Mouse (Mus musculus): ENCODE measurements around the gene Frmd4a.

The Frmd4a gene

GRCm38 (mm10) chr2:4575163-4575562, 557.6 kb downstream of the Frmd4a start:
- CTCF ChIA-PET: interaction anchor here in 1 of 4 experiments (0.5 kb wide), 1 partner anchor 76 kb away, joined by 4 read pairs; no protein-coding TSS in a partner anchor

GRCm38 (mm10) chr2:4575975-4576374, 558.5 kb downstream of the Frmd4a start:
- CTCF ChIA-PET: no interaction called here

More at GRCm38 (mm10) chr2:4575163-4575562, 557.6 kb downstream of the Frmd4a start:
- POLR2A ChIA-PET: interaction anchor here in 3 of 4 experiments (0.7 to 10.1 kb wide), 27 partner anchors 11 to 92 kb away, joined by 3 to 173 read pairs (median 6); partner anchors contain the start of gene Prpf18 (in 1 of the 3)

GRCm38 (mm10) chr2:4578291-4578690, 560.8 kb downstream of the Frmd4a start:
- CTCF ChIA-PET: no interaction called here

More at GRCm38 (mm10) chr2:4575975-4576374, 558.5 kb downstream of the Frmd4a start:
- POLR2A ChIA-PET: interaction anchor here in 3 of 4 experiments (0.7 to 10.1 kb wide), 18 partner anchors 10 to 37 kb away, joined by 3 to 173 read pairs (median 12); no protein-coding TSS in a partner anchor

GRCm38 (mm10) chr2:4579357-4580068, 562.0 kb downstream of the Frmd4a start:
- ChIA-PET POLR2A (interaction anchor here in 2 of 4 experiments (0.5 to 1.6 kb wide), 13 partner anchors 8 to 249 kb away, joined by 3 to 6 read pairs (median 3); no protein-coding TSS in a partner anchor), CTCF (interaction anchor here in 2 of 4 experiments (0.6 kb wide), 2 partner anchors 103 to 285 kb away, joined by 3 to 4 read pairs; no protein-coding TSS in a partner anchor)

More at GRCm38 (mm10) chr2:4578291-4578690, 560.8 kb downstream of the Frmd4a start:
- POLR2A ChIA-PET: interaction anchor here in 1 of 4 experiments (5.3 kb wide), 1 partner anchor 15 kb away, joined by 46 read pairs; no protein-coding TSS in a partner anchor

- CTCF ChIA-PET: no interaction called here
- POLR2A ChIA-PET: interaction anchor here in 2 of 4 experiments (1.4 to 1.9 kb wide), 5 partner anchors 9 to 16 kb away, joined by 4 to 6 read pairs (median 5); no protein-coding TSS in a partner anchor
Observed at GRCm38 (mm10) chr2:4580666-4581065, 563.1 kb downstream of the Frmd4a start.

GRCm38 (mm10) chr2:4582930-4583329, 565.4 kb downstream of the Frmd4a start:
- ChIA-PET CTCF (interaction anchor here in 2 of 4 experiments (0.6 kb wide), 2 partner anchors 1132 to 1215 kb away, joined by 6 to 11 read pairs; partner anchors contain the start of gene Camk1d (in 1 of the 2)), POLR2A (interaction anchor here (0.5 to 2.2 kb wide), 8 partner anchors 9 to 888 kb away, joined by 3 to 7 read pairs (median 4); no protein-coding TSS in a partner anchor)

GRCm38 (mm10) chr2:4584252-4584651, 566.7 kb downstream of the Frmd4a start:
- POLR2A ChIA-PET: interaction anchor here in 1 of 4 experiments (1.6 to 4.5 kb wide), 3 partner anchors 10 to 11 kb away, joined by 4 to 56 read pairs (median 7); no protein-coding TSS in a partner anchor
- CTCF ChIA-PET: no interaction called here

- ChIA-PET POLR2A (interaction anchor here in 3 of 4 experiments (1.0 to 4.5 kb wide), 11 partner anchors 8 to 45 kb away, joined by 3 to 56 read pairs (median 5); no protein-coding TSS in a partner anchor), CTCF (no interaction called here)
Observed at GRCm38 (mm10) chr2:4586245-4586644, 568.7 kb downstream of the Frmd4a start.

- ChIA-PET POLR2A (interaction anchor here in 2 of 4 experiments (0.6 to 4.5 kb wide), 11 partner anchors 8 to 68 kb away, joined by 3 to 56 read pairs (median 4); no protein-coding TSS in a partner anchor), CTCF (no interaction called here)
Observed at GRCm38 (mm10) chr2:4587685-4588409, 570.3 kb downstream of the Frmd4a start.

- ChIA-PET POLR2A (interaction anchor here in 2 of 4 experiments (0.7 to 4.5 kb wide), 7 partner anchors 11 to 42 kb away, joined by 3 to 46 read pairs (median 6); no protein-coding TSS in a partner anchor), CTCF (no interaction called here)
Observed at GRCm38 (mm10) chr2:4591647-4592046, 574.1 kb downstream of the Frmd4a start.

- ChIA-PET POLR2A (interaction anchor here in 3 of 4 experiments (0.7 to 4.5 kb wide), 11 partner anchors 10 to 60 kb away, joined by 3 to 46 read pairs (median 4); no protein-coding TSS in a partner anchor), CTCF (no interaction called here)
Observed at GRCm38 (mm10) chr2:4592666-4593065, 575.1 kb downstream of the Frmd4a start.

- ChIA-PET CTCF (interaction anchor here in 2 of 4 experiments (0.9 to 1.6 kb wide), 3 partner anchors 20 to 271 kb away, joined by 3 to 5 read pairs (median 3); no protein-coding TSS in a partner anchor), POLR2A (interaction anchor here in 3 of 4 experiments (0.6 to 4.5 kb wide), 21 partner anchors 8 to 1261 kb away, joined by 3 to 46 read pairs (median 4); partner anchors contain the start of gene Rpp38 (in 1 of the 3))
Observed at GRCm38 (mm10) chr2:4593433-4593832, 575.9 kb downstream of the Frmd4a start.

GRCm38 (mm10) chr2:4593878-4594387, 576.4 kb downstream of the Frmd4a start:
- CTCF ChIA-PET: interaction anchor here in 2 of 4 experiments (0.9 to 1.6 kb wide), 3 partner anchors 20 to 271 kb away, joined by 3 to 5 read pairs (median 3); no protein-coding TSS in a partner anchor
- POLR2A ChIA-PET: interaction anchor here in 3 of 4 experiments (0.6 to 4.5 kb wide), 24 partner anchors 8 to 1261 kb away, joined by 3 to 46 read pairs (median 4); partner anchors contain the start of gene Rpp38 (in 1 of the 3)

GRCm38 (mm10) chr2:4596992-4597391, 579.5 kb downstream of the Frmd4a start:
- POLR2A ChIA-PET: interaction anchor here in 3 of 4 experiments (1.0 to 8.6 kb wide), 9 partner anchors 9 to 47 kb away, joined by 3 to 108 read pairs (median 5); no protein-coding TSS in a partner anchor
- CTCF ChIA-PET: interaction anchor here in 2 of 4 experiments (0.7 to 1.1 kb wide), 3 partner anchors 98 to 131 kb away, joined by 3 to 10 read pairs (median 5); no protein-coding TSS in a partner anchor

GRCm38 (mm10) chr2:4601034-4601890, 583.7 kb downstream of the Frmd4a start:
- ChIA-PET CTCF (interaction anchor here (0.6 to 4.9 kb wide), 24 partner anchors 9 to 785 kb away, joined by 3 to 42 read pairs (median 4); no protein-coding TSS in a partner anchor), POLR2A (interaction anchor here (0.7 to 8.6 kb wide), 24 partner anchors 8 to 264 kb away, joined by 3 to 108 read pairs (median 5); partner anchors contain the start of gene Prpf18 (in 1 of the 4))

GRCm38 (mm10) chr2:4603361-4603945, 585.9 kb downstream of the Frmd4a start:
- ChIA-PET POLR2A (interaction anchor here in 2 of 4 experiments (0.8 to 8.6 kb wide), 17 partner anchors 9 to 94 kb away, joined by 3 to 108 read pairs (median 6); no protein-coding TSS in a partner anchor), CTCF (interaction anchor here (0.6 to 4.9 kb wide), 10 partner anchors 30 to 261 kb away, joined by 3 to 42 read pairs (median 5); no protein-coding TSS in a partner anchor)
